Mouse (Mus musculus) myocyte (in vitro differentiated cells): Measurements from ENCODE around the gene Stat5b.

Source experiments
- E2F4 ChIP-seq: IDR thresholded peaks from one replicate; pipeline ENCODE4 v1.6.1; 2011; ENCODE audit warnings: mild to moderate bottlenecking, control low read depth, moderate library complexity; ENCODE audit not compliant: insufficient read depth
- POLR2AphosphoS2 ChIP-seq: IDR thresholded peaks from one replicate; pipeline ENCODE4 v1.6.1; 2011; ENCODE audit warnings: low read depth, control low read depth; ENCODE audit not compliant: insufficient read length
- REST ChIP-seq: IDR thresholded peaks from one replicate; pipeline ENCODE4 v1.6.1; 2011; ENCODE audit warnings: mild to moderate bottlenecking, control low read depth, moderate library complexity; ENCODE audit not compliant: insufficient read depth, insufficient read length
- USF1 ChIP-seq: IDR thresholded peaks from one replicate; pipeline ENCODE4 v1.6.1; 2011; ENCODE audit warnings: low read depth, mild to moderate bottlenecking, control low read depth, moderate library complexity

- TF ChIP-seq POLR2AphosphoS2 (no peak), E2F4 (no peak), USF1 (no peak), REST (no peak)
Observed at GRCm38 (mm10) chr11:100822365-100822764, 28.2 kb downstream of the Stat5b start.
